Mouse (Mus musculus) G1E (cell line): ENCODE measurements around the gene Fam122b. TPM values are rescaled to one million over a fixed set of nuclear protein-coding genes. Genes with fewer than 3 reads are reported as not detected.

ENCODE experiments used
- ATAC-seq: 2 replicates; pipeline ENCODE4 v1.8.0; 2016; ENCODE audit warnings: mild to moderate bottlenecking; ENCODE audit not compliant: insufficient number of reproducible peaks, poor library complexity, low FRiP score, severe bottlenecking; ENCODE audit errors: extremely low read depth
- DNase-seq: peaks from one replicate; pipeline ENCODE4 v3.0.0; 2012; ENCODE audit warnings: low spot score
- H3K27me3 ChIP-seq: 2 replicates; pipeline ENCODE4 v1.6.1; 2012; ENCODE audit warnings: mild to moderate bottlenecking, low read length, inconsistent platforms; ENCODE audit not compliant: insufficient read depth
- H3K36me3 ChIP-seq: replicated peaks from 2 replicates; pipeline ENCODE3; 2012; ENCODE audit warnings: mild to moderate bottlenecking, inconsistent platforms
- H3K4me1 ChIP-seq: 2 replicates; pipeline ENCODE4 v1.6.1; 2012; ENCODE audit warnings: low read depth, low read length, inconsistent platforms, mixed read lengths; ENCODE audit not compliant: insufficient read depth
- H3K4me3 ChIP-seq: 2 replicates; pipeline ENCODE4 v1.5.1; 2012; ENCODE audit warnings: low read depth, mild to moderate bottlenecking, inconsistent platforms, low read length, moderate library complexity, mixed read lengths
- H3K9me3 ChIP-seq: replicated peaks from 2 replicates; pipeline ENCODE4 v1.6.1; 2012; ENCODE audit warnings: inconsistent platforms
- CTCF ChIP-seq: IDR thresholded peaks from 2 replicates; pipeline ENCODE4 v1.5.1; 2012; ENCODE audit warnings: low read depth, low read length, inconsistent platforms, mixed read lengths
- GATA1 ChIP-seq: IDR thresholded peaks from 2 replicates; pipeline ENCODE4 v1.6.1; 2012; ENCODE audit warnings: borderline replicate concordance, low read length, inconsistent platforms, mixed read lengths
- GATA2 ChIP-seq: IDR thresholded peaks from 2 replicates; pipeline ENCODE4 v1.6.1; 2012; ENCODE audit warnings: low read depth, low read length, inconsistent platforms, borderline replicate concordance
- POLR2AphosphoS5 ChIP-seq: IDR thresholded peaks from 2 replicates; pipeline ENCODE4 v1.6.1; 2012; ENCODE audit warnings: low read depth, low read length, inconsistent platforms; ENCODE audit not compliant: insufficient replicate concordance
- TAL1 ChIP-seq: conservative IDR thresholded peaks from 2 replicates; pipeline ENCODE4 v1.6.1; 2012; ENCODE audit warnings: low read depth, low read length, inconsistent platforms, mixed read lengths
- polyA plus RNA-seq: library from polyadenylated mRNA; stranded (reverse); fragments of >175 nt; gene quantifications from 2 replicates; pipeline ENCODE4 v1.2.3, GENCODE M21; 2012
- total RNA-seq, 2 experiments: library from RNA; stranded (forward) in 1 of 2; stranded (reverse) in 1 of 2; fragments of 200-1000 nt in 1 of 2; fragments of >200 nt in 1 of 2; fragmentation: Nextera tagmentation in 1 of 2; gene quantifications; 2 replicates each; pipeline ENCODE4 v1.2.3; 2014 to 2017

The Fam122b gene
- total and polyA plus RNA-seq, 3 experiments: 7.3 to 40.0 (median 9.4) TPM

- no peaks in the 10 kb centered on the region for H3K27me3 ChIP-seq
- no peak overlapping the region; the same call in 1 of the 2 replicates for H3K4me3 ChIP-seq
Measured at GRCm38 (mm10) chrX:53266186-53266585, 3.4 kb downstream of the Fam122b start.

GRCm38 (mm10) chrX:53255195-53255594 lies 14.4 kb downstream of the Fam122b start:
- H3K9me3 ChIP-seq: no peaks in the 10 kb centered on the region
- DNase-seq (no peak), ATAC-seq (no peak)
- no peaks in the 10 kb centered on the region for H3K4me1 ChIP-seq
- peaks cover 42% of the 10 kb centered on the region for H3K36me3 ChIP-seq
- TF ChIP-seq CTCF (no peak), GATA1 (no peak), POLR2AphosphoS5 (no peak), GATA2 (no peak), TAL1 (no peak)
- H3K27me3 ChIP-seq: no peaks in the 10 kb centered on the region
- no peak overlapping the region for H3K4me3 ChIP-seq

More at GRCm38 (mm10) chrX:53266186-53266585, 3.4 kb downstream of the Fam122b start:
- ATAC-seq: no peak
- Histone ChIP-seq H3K4me1 (peaks cover 17% of the 10 kb centered on the region), H3K36me3 (peaks cover 7% of the 10 kb centered on the region), H3K9me3 (no peaks in the 10 kb centered on the region)
- no peak for DNase-seq
- no peak for TF ChIP-seq CTCF

DNA sequence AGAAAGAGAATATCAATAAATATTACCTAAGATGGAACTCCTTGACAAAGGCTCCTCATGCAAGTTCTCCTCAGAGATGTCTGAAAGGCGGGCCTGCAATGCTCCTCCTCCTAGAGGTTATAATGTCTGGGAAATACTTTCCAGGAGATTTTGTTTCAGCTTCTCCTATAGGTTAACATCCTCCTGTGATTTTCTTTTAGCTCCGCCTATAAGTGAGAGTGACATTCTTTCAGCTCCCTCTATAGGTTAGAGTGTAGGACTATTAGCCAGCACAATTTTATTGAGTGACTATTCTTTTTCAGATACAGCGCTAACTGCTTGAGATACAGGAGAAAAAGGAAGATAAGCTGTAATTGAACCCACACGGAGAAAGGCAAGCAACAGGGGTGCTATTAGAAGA lies 29.6 kb downstream of the Fam122b start, which contains the start of gene Plac1:
Gene Plac1, minus strand, starts transcription at position 101 of the 400 bp plus-strand sequence.
- no peaks in the 10 kb centered on the region for H3K9me3 ChIP-seq
- H3K36me3 ChIP-seq: peaks cover 1% of the 10 kb centered on the region
- DNase-seq (no peak), ATAC-seq (no peak)
- no peaks in the 10 kb centered on the region for H3K27me3 ChIP-seq
- no peak within 1 kb of the TSS for H3K4me3 ChIP-seq
- no peak for TF ChIP-seq POLR2AphosphoS5
- no peak for TF ChIP-seq GATA2
- no peak for TF ChIP-seq CTCF
- TF ChIP-seq TAL1: no peak
- no peak for TF ChIP-seq GATA1
- H3K4me1 ChIP-seq: no peaks in the 10 kb centered on the region

DNA sequence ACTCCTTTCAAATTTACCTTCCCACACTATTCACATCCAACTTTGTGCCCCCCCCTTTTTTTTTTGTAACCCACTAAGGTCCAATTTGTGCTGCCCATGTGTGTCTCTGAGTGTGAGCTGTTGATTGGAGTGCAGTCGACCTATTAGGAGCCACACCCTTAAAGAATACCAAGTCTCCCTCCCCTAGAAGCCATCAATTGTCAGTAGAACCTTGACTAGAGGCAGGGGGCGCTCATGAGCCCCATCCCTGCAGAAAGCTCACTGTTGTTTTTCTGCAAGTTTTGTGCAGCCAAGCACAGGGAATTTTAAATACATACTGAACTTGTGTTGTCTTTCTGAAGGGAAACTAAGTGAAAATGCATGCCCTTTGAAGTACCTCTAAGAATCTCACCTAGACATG lies 31.6 kb downstream of the Fam122b start:
- no peak for DNase-seq
- H3K4me1 ChIP-seq: no peaks in the 10 kb centered on the region
- no peak for TF ChIP-seq GATA1
- TF ChIP-seq POLR2AphosphoS5: no peak
- no peak for TF ChIP-seq GATA2
- no peak for TF ChIP-seq CTCF
- no peak for TF ChIP-seq TAL1
- ATAC-seq: no peak; the same call in 1 of the 2 replicates
- no peaks in the 10 kb centered on the region for H3K36me3 ChIP-seq
- no peak overlapping the region for H3K4me3 ChIP-seq
- no peaks in the 10 kb centered on the region for H3K9me3 ChIP-seq
- no peaks in the 10 kb centered on the region for H3K27me3 ChIP-seq

DNA sequence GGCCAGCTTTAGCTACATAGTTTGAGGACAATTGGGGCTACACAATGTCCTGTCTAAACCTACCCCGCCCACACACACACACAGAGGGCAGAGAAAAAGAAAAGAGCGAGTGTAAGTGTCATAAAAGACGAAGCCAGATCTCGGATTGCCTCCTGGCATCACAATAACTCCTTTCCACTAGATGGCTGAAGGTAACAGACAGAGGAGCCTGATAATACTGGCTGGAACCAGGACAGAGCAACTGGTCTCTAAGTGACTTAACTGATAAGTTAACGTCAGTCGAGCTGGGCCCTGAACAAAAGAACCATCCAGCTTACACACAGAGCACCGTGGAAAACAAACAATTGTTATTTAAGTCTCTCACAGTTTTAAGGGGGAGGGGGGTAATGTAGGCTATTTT lies 33.2 kb downstream of the Fam122b start:
- H3K36me3 ChIP-seq: no peaks in the 10 kb centered on the region
- ATAC-seq: no peak

GRCm38 (mm10) chrX:53233689-53234088 lies 35.9 kb downstream of the Fam122b start:
- no peak for DNase-seq
- TF ChIP-seq GATA2 (no peak), GATA1 (no peak), CTCF (no peak), TAL1 (no peak)
- ATAC-seq: no peak

More for the DNA sequence above, 33.2 kb downstream of the Fam122b start:
- H3K27me3 ChIP-seq: 0 out of 2 replicates have a peak, but pooled peaks cover 2% of the 10 kb centered on the region
- H3K4me3 ChIP-seq: no peak overlapping the region
- no peaks in the 10 kb centered on the region for H3K9me3 ChIP-seq
- no peaks in the 10 kb centered on the region for H3K4me1 ChIP-seq
- DNase-seq: no peak
- TF ChIP-seq POLR2AphosphoS5: no peak

DNA sequence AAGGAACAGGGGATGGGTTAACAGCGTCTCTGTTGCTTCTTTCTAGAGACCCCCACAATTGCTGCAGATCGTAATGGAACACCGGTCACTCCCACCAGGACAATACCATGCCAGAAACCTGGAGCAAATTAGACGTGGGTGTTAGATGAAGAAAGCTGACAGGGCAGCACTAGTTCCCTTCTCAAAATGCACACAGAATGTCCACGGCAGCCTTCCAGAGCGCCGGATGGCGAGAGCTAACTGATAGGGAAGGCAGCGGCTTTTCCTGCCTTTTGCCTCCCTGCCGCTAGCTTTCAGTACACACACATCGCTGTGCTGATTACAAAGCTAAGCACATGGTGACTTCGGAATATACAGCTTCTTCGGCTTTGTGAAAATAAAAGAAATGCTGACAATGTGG lies 37.6 kb downstream of the Fam122b start:
- H3K4me1 ChIP-seq: no peaks in the 10 kb centered on the region
- H3K4me3 ChIP-seq: no peak overlapping the region
- H3K9me3 ChIP-seq: no peaks in the 10 kb centered on the region
- no peaks in the 10 kb centered on the region for H3K36me3 ChIP-seq
- no peak for DNase-seq
- H3K27me3 ChIP-seq: 0 out of 2 replicates have a peak, but pooled peaks cover 2% of the 10 kb centered on the region
- ATAC-seq: no peak
- TF ChIP-seq TAL1 (no peak), CTCF (no peak), GATA2 (no peak), GATA1 (no peak), POLR2AphosphoS5 (no peak)

More at GRCm38 (mm10) chrX:53233689-53234088, 35.9 kb downstream of the Fam122b start:
- Histone ChIP-seq H3K27me3 (0 out of 2 replicates have a peak, but pooled peaks cover 2% of the 10 kb centered on the region), H3K4me3 (no peak overlapping the region), H3K4me1 (no peaks in the 10 kb centered on the region), H3K9me3 (no peaks in the 10 kb centered on the region), H3K36me3 (no peaks in the 10 kb centered on the region)
